Mouse (Mus musculus): ENCODE results near the gene Ces5a.

GRCm38 (mm10) chr8:93562557-93563210, 27.1 kb upstream of the Ces5a start:
- TF ChIP-seq CTCF (conservative IDR thresholded peaks at IDR 0.05 in 1 of 2, IDR thresholded peaks at IDR 0.05 in 1 of 2; ENCODE audit: low read depth in 2 of 2, low read length in 2 of 2): no peak
- TF ChIP-seq POLR2AphosphoS2 (IDR thresholded peaks at IDR 0.05; ENCODE audit: low read depth, low read length): no peak
- no peak for TF ChIP-seq RCOR1 (conservative IDR thresholded peaks at IDR 0.05; ENCODE audit: low read depth, low read length)
- TF ChIP-seq CHD1 (IDR thresholded peaks at IDR 0.05; ENCODE audit: low read depth, low read length): no peak
- TF ChIP-seq ZKSCAN1 (IDR thresholded peaks at IDR 0.05; ENCODE audit: borderline replicate concordance, low read depth, low read length): no peak
- TF ChIP-seq POLR2A (IDR thresholded peaks at IDR 0.05; ENCODE audit: low read depth, low read length): no peak
- no peak for TF ChIP-seq BHLHE40 (IDR thresholded peaks at IDR 0.05; ENCODE audit: low read depth, low read length)
- no peak for TF ChIP-seq UBTF (IDR thresholded peaks at IDR 0.05; ENCODE audit: low read depth, low read length)
- no peak for TF ChIP-seq ZMIZ1 (IDR thresholded peaks at IDR 0.05; ENCODE audit: low read depth, low read length)
- no peak for TF ChIP-seq GABPA (IDR thresholded peaks at IDR 0.05; ENCODE audit: insufficient replicate concordance, low read depth, low read length)
- TF ChIP-seq MAX (IDR thresholded peaks at IDR 0.05; ENCODE audit: low read length): no peak
- TF ChIP-seq MYC (IDR thresholded peaks at IDR 0.05; ENCODE audit: low read depth, low read length): no peak
- no peak for TF ChIP-seq ELF1 (IDR thresholded peaks at IDR 0.05; ENCODE audit: low read depth, low read length)
